Comparison of ENCODE assay signal across 9 mouse cellular contexts in the genomic region with DNA sequence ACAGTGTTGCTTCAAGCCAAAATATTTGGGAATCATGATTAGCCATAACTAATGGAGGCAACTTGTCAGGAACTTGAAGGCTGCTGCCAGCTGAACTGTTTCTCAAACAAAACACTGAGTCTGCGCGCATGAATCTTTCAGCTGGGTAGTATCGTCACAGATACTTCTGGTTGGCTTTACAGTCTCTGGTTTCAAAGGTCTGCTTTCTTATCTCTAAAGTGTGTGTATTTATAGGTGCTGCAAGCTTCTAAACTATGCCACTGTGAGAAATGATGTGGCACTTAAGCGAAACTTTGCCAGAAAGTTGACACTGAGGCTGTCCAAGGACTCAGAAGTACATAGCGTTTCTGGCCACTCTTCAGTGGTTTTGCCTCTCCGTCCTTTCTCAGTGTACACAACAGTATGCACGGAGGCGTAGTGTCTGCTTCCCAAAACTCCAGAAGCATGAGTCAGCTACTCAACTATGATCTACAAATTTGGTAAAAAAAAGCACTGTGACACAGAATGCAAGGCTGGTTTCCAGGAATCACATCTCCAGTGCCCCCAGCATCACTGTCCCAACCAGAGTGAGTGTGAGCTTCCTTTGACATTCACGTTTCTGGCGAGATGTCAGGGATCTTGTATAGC. TPM values are rescaled to one million over a fixed set of nuclear protein-coding genes. Genes with fewer than 3 reads are reported as not detected.
DNase-seq lines count a peak whose midpoint lies in the region; ATAC-seq lines count a peak whose summit lies in the region.
"Had no signal": no experiment of that assay in that cellular context is flagged by ENCODE, and none has a peak within 500 bp of the region (broad histone marks: within the 10 kb centered on the region; RNA-seq: fewer than 3 reads in every experiment).

No protein-coding gene starts in this region.

- no peak for ATAC-seq in hindbrain, embryonic 14.5 days (ENCODE audit: low FRiP score)

- 91% methylated on average over 10 of the region's 10 CpGs for WGBS in hindbrain, embryonic 14.5 days

- no peak overlapping the region for H3K4me3 ChIP-seq in hindbrain, embryonic 14.5 days (replicated peaks; ENCODE audit: low read length)

- no peaks in the 10 kb centered on the region for H3K27me3 ChIP-seq in hindbrain, embryonic 14.5 days (ENCODE audit: control insufficient read depth, insufficient read depth, low read length)

- H3K9ac ChIP-seq in hindbrain, embryonic 14.5 days = no peak overlapping the region

- H3K9me3 ChIP-seq in hindbrain, embryonic 14.5 days (ENCODE audit: control insufficient read depth, low read length) = no peaks in the 10 kb centered on the region

- intact Hi-C loops in left cerebral cortex, postnatal 36 days (cut with DNase I) = no loop called here

- no peak overlapping the region for H3K4me2 ChIP-seq in hindbrain, embryonic 14.5 days (replicated peaks)

- no peaks in the 10 kb centered on the region for H3K36me3 ChIP-seq in hindbrain, embryonic 14.5 days (replicated peaks; ENCODE audit: control insufficient read depth, insufficient read depth)

- H3K27ac ChIP-seq in hindbrain, embryonic 14.5 days = no peak overlapping the region

- no peaks in the 10 kb centered on the region for H3K4me1 ChIP-seq in hindbrain, embryonic 14.5 days (replicated peaks; ENCODE audit: control insufficient read depth, insufficient read depth, low read length)

- DNase-seq in adrenal gland, adult 2 months = peak; percentile 9
- DNase-seq in adrenal gland, postnatal 4 days (ENCODE audit: low spot score in 2 of 2) = no peak
- DNase-seq in 3134 (ENCODE audit: extremely low read depth, insufficient read length, low spot score) = peak; percentile 27
- peak; percentile 62 to 63 for DNase-seq in heart, adult 9 months (ENCODE audit: low spot score in 2 of 2)
- peak; percentile 17 to 39 for DNase-seq in left cerebral cortex, postnatal 36 days (ENCODE audit: low spot score in 2 of 2)
- no peak for DNase-seq in cerebellum, adult 8-10 months
- no peak for DNase-seq in hindbrain, embryonic 14.5 days (ENCODE audit: low spot score)
- DNase-seq in embryo, embryonic 9.5 days (ENCODE audit: extremely low spot score) = no peak
- DNase-seq: kidney, adult 8-10 months had no signal

RNA-seq across cellular contexts. Expression of a gene that starts 46.8 kb away (rescaled TPM):
- 10 to 100 TPM; 20.1 to 23.7 TPM for total RNA-seq in adrenal gland, adult 2 months (2021)
- polyA plus RNA-seq in adrenal gland, adult 2 months (2012; rRNA removed) = 5.1 and 5.5 TPM in 2 replicates
- total RNA-seq in adrenal gland, postnatal 4 days (2021) = 10 to 100 TPM; 32.5 to 37.1 TPM
- 10 to 100 TPM; 19.1 to 19.3 TPM for total RNA-seq in left cerebral cortex, postnatal 36 days (2021)
- 17.6 and 21.0 TPM in 2 replicates for polyA plus RNA-seq in hindbrain, embryonic 14.5 days (2014; fragmentation: Nextera tagmentation; extraction: Ambion mirVana)

Comparison
In these comparisons a context has a peak if more than half of its experiments do, and no peak if none do; other contexts are left out.
1. DNase-seq: peak in adrenal gland, adult 2 months (single experiment), 3134 (single experiment), heart, adult 9 months (2 of 2) and left cerebral cortex, postnatal 36 days (2 of 2); none in adrenal gland, postnatal 4 days (0 of 2), cerebellum, adult 8-10 months (single experiment), hindbrain, embryonic 14.5 days (single experiment) and embryo, embryonic 9.5 days (single experiment).